Mouse (Mus musculus) liver, embryonic 14.5 days (tissue): ENCODE data around the gene Acox3. TPM values are rescaled to one million over a fixed set of nuclear protein-coding genes. Genes with fewer than 3 reads are reported as not detected.

Source experiments
- ATAC-seq: fragments of 200-750 bp; cut with Nextera tagmentation; 2 replicates; pipeline ENCODE4 v1.8.0; 2017; ENCODE audit warnings: moderate number of reproducible peaks, mild to moderate bottlenecking, moderate library complexity; ENCODE audit not compliant: insufficient read depth
- DNase-seq, 3 experiments: peaks; one replicate each; pipeline ENCODE4 v3.0.0-alpha.2; 2012 to 2013; ENCODE audit warnings: low read depth in 3 of 3, low spot score in 3 of 3
- H3K27ac ChIP-seq: fragments of 300-500 bp; sonication (generic); 2 replicates; pipeline ENCODE4 v1.5.1; 2014; ENCODE audit warnings: moderate library complexity, mild to moderate bottlenecking, control low read depth, inconsistent platforms
- H3K27me3 ChIP-seq: fragments of 300-500 bp; sonication (generic); 2 replicates; pipeline ENCODE4 v1.6.1; 2014; ENCODE audit warnings: mild to moderate bottlenecking, low read length, moderate library complexity; ENCODE audit not compliant: control insufficient read depth, insufficient read depth
- H3K36me3 ChIP-seq: fragments of 300-500 bp; sonication (generic); replicated peaks from 2 replicates; pipeline ENCODE4 v1.6.1; 2014; ENCODE audit warnings: low read depth; ENCODE audit not compliant: control insufficient read depth, insufficient read depth
- H3K4me1 ChIP-seq, 2 experiments: fragments of 200-500 bp in 1 of 2; fragments of 300-500 bp in 1 of 2; sonication (generic) in 1 of 2; replicated peaks; 2 replicates each; pipeline ENCODE4 v1.6.1; 2012 to 2014; ENCODE audit warnings: antibody characterized with exemption in 1 of 2, inconsistent platforms in 1 of 2, low read length in 1 of 2; ENCODE audit not compliant: control insufficient read depth in 2 of 2, insufficient read depth in 2 of 2
- H3K4me2 ChIP-seq: fragments of 300-500 bp; sonication (generic); 2 replicates; pipeline ENCODE4 v1.6.1; 2014; ENCODE audit warnings: low read depth, mild to moderate bottlenecking, control low read depth, moderate library complexity
- H3K4me3 ChIP-seq, 2 experiments: fragments of 200-500 bp in 1 of 2; fragments of 300-500 bp in 1 of 2; sonication (generic) in 1 of 2; 2 replicates each; pipeline ENCODE4 v1.5.1; 2012 to 2014; ENCODE audit warnings: low read depth in 2 of 2, low read length in 2 of 2, mild to moderate bottlenecking in 2 of 2, control low read depth in 1 of 2, inconsistent platforms in 1 of 2, moderate library complexity in 1 of 2; ENCODE audit not compliant: insufficient read depth in 1 of 2
- H3K9ac ChIP-seq: fragments of 300-500 bp; sonication (generic); replicated peaks from 2 replicates; pipeline ENCODE4 v1.6.1; 2014; ENCODE audit warnings: mild to moderate bottlenecking, control low read depth, moderate library complexity
- H3K9me3 ChIP-seq: fragments of 300-500 bp; sonication (generic); 2 replicates; pipeline ENCODE4 v1.6.1; 2016; ENCODE audit warnings: low read length, mixed read lengths; ENCODE audit not compliant: control insufficient read depth
- CTCF ChIP-seq: IDR thresholded peaks from 2 replicates; pipeline ENCODE4 v1.5.1; 2016; ENCODE audit warnings: antibody characterized with exemption, low read depth, control low read depth
- EP300 ChIP-seq: IDR thresholded peaks from 2 replicates; pipeline ENCODE4 v1.6.1; 2016; ENCODE audit warnings: antibody characterized with exemption, low read depth
- WGBS: fragments of 180-500 bp; shearing (Covaris S2); extraction: QIAGEN DNeasy Blood & Tissue Kit; methylation state at CpG from one replicate; pipeline ENCODE4 v1.1.7; 2014; ENCODE audit not compliant: insufficient replicate concordance; 5-methylcytosine and 5-hydroxymethylcytosine counted together
- polyA plus RNA-seq, 2 experiments: library from polyadenylated mRNA; depleted of rRNA in 1 of 2; stranded (reverse) in 1 of 2; unstranded in 1 of 2; fragments of >200 nt; fragmentation: Nextera tagmentation in 1 of 2; extraction: Ambion mirVana in 1 of 2; gene quantifications; 2 replicates each; pipeline versions ENCODE4 v1.2.1 to v1.2.3; 2012 to 2014

Gene Acox3
- polyA plus RNA-seq, 2 experiments: 2.5 to 3.6 TPM

GRCm38 (mm10) chr5:35624751-35625239 lies 42.0 kb downstream of the Acox3 start:
- Histone ChIP-seq H3K9me3 (no peaks in the 10 kb centered on the region), H3K36me3 (no peaks in the 10 kb centered on the region), H3K27me3 (no peaks in the 10 kb centered on the region), H3K27ac (no peak overlapping the region), H3K9ac (no peak overlapping the region), H3K4me3 (no peak overlapping the region), H3K4me1 (no peaks in the 10 kb centered on the region), H3K4me2 (no peak overlapping the region)
- TF ChIP-seq CTCF (no peak), EP300 (no peak)
- DNase-seq: no peak
- WGBS: 27% methylated on average over 4 of the region's 4 CpGs
- ATAC-seq: no peak

- no peak for DNase-seq
- ATAC-seq: no peak
- 48% methylated on average over 2 of the region's 2 CpGs for WGBS
- Histone ChIP-seq H3K4me1 (no peaks in the 10 kb centered on the region), H3K4me3 (no peak overlapping the region), H3K27me3 (no peaks in the 10 kb centered on the region), H3K9ac (no peak overlapping the region), H3K9me3 (no peaks in the 10 kb centered on the region), H3K36me3 (no peaks in the 10 kb centered on the region), H3K27ac (no peak overlapping the region), H3K4me2 (no peak overlapping the region)
- TF ChIP-seq EP300 (no peak), CTCF (no peak)
These were observed 43.6 kb downstream of the Acox3 start for GRCm38 (mm10) chr5:35626408-35626807.

GRCm38 (mm10) chr5:35627307-35627840 lies 44.5 kb downstream of the Acox3 start:
- no peak for ATAC-seq

GRCm38 (mm10) chr5:35628685-35629084 lies 45.8 kb downstream of the Acox3 start:
- DNase-seq (no peak), ATAC-seq (no peak)
- no peaks in the 10 kb centered on the region for H3K36me3 ChIP-seq
- H3K4me1 ChIP-seq: no peaks in the 10 kb centered on the region
- H3K4me2 ChIP-seq: no peak overlapping the region
- H3K9me3 ChIP-seq: no peaks in the 10 kb centered on the region
- H3K27ac ChIP-seq: no peak overlapping the region
- WGBS: 33% methylated on average over 1 of the region's 1 CpGs
- TF ChIP-seq EP300 (no peak), CTCF (no peak)
- H3K27me3 ChIP-seq: no peaks in the 10 kb centered on the region
- H3K9ac ChIP-seq: no peak overlapping the region
- H3K4me3 ChIP-seq: no peak overlapping the region

More at GRCm38 (mm10) chr5:35627307-35627840, 44.5 kb downstream of the Acox3 start:
- no peaks in the 10 kb centered on the region for H3K27me3 ChIP-seq
- H3K27ac ChIP-seq: no peak overlapping the region
- H3K9me3 ChIP-seq: no peaks in the 10 kb centered on the region
- H3K4me3 ChIP-seq: no peak overlapping the region
- H3K9ac ChIP-seq: no peak overlapping the region
- H3K4me2 ChIP-seq: no peak overlapping the region
- H3K4me1 ChIP-seq: no peaks in the 10 kb centered on the region
- DNase-seq: no peak
- no peaks in the 10 kb centered on the region for H3K36me3 ChIP-seq
- TF ChIP-seq CTCF: peak; percentile 56
- TF ChIP-seq EP300: no peak
- 37% methylated on average over 7 of the region's 7 CpGs for WGBS

- ATAC-seq: no peak
- TF ChIP-seq CTCF: peak; percentile 27
- no peak for TF ChIP-seq EP300
These were observed 46.5 kb downstream of the Acox3 start for GRCm38 (mm10) chr5:35629333-35629732.

More at GRCm38 (mm10) chr5:35629333-35629732, 46.5 kb downstream of the Acox3 start:
- no peak overlapping the region for H3K4me2 ChIP-seq
- DNase-seq: no peak
- no peak overlapping the region for H3K4me3 ChIP-seq
- no peaks in the 10 kb centered on the region for H3K27me3 ChIP-seq
- H3K36me3 ChIP-seq: no peaks in the 10 kb centered on the region
- H3K9ac ChIP-seq: no peak overlapping the region
- no peak overlapping the region for H3K27ac ChIP-seq
- no peaks in the 10 kb centered on the region for H3K9me3 ChIP-seq
- no peaks in the 10 kb centered on the region for H3K4me1 ChIP-seq
